Mouse (Mus musculus): Measurements from ENCODE around the gene Bahd1.

The Bahd1 gene

GRCm38 (mm10) chr2:118899981-118900825 lies at the start of gene Bahd1:
Bahd1 (plus strand) TSS chr2:118900377.
- DNase-seq (ENCODE audit: low spot score): peak; percentile 70

GRCm38 (mm10) chr2:118851756-118852155 lies 48.4 kb upstream of the Bahd1 start:
- DNase-seq (ENCODE audit: low spot score): no peak

GRCm38 (mm10) chr2:118861454-118862339 lies 38.5 kb upstream of the Bahd1 start, which contains the start of gene Ivd:
Ivd (plus strand) TSS chr2:118861954.
- peak; percentile 95 for DNase-seq (ENCODE audit: low spot score)

- no peak for DNase-seq (ENCODE audit: low spot score)
These were observed 37.9 kb upstream of the Bahd1 start for GRCm38 (mm10) chr2:118862340-118862675.

DNA sequence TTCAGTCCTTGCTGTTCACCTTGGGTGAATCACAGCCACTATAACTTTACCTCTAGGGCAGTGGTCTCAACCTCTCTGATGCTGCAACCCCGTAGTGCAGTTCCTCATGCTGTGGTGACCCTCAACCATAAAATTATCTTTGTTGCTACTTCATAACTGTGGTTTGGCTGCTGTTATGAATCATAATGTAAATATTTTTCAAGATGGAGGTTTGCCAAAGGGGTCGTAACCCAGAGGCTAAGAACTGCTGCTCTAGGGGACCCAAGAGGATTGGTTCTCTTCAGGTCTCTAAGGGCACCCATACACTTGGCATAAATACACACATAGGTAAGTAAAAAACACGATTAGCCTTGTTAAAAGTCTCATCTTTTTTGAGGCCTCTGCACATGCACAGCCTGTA lies 29.6 kb upstream of the Bahd1 start:
- no peak for DNase-seq (ENCODE audit: low spot score)

DNA sequence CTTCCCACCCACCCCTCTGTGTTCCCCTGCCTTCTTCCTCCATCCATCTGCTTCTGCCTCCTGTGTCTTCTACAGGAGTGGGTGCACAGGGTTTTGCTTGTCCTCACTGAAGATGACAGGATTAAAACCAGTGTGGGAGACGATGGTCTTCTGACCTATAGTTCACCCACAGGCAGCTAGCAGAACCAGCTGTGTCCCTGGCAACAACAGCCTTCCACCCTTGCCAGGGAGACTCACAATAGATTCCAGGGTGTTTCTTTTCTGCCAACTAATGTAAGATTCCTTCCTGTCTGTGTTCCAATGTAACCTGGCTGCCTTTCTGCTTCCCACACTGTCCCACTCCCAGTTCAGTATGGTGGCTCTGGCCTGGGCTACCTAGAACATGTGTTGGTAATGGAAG lies 29.1 kb upstream of the Bahd1 start:
- no peak for DNase-seq (ENCODE audit: low spot score)

DNA sequence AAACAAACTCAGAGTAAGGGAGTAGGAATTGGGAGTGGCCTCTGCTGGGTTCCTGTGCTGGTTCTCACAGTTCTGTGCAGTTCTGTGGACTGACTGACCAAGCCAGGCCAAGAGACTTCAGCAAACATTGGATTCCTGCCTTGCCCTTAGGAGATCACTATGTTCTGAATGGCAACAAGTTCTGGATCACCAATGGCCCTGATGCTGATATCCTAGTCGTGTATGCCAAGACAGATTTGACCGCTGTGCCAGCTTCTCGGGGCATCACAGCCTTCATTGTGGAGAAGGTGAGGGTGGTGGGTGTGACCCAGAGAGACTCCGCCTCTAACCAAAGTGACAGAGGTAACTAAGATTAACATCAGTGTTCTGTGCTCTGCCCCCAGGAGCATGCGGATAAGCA lies 27.2 kb upstream of the Bahd1 start:
- DNase-seq (ENCODE audit: low spot score): no peak

- no peak for DNase-seq (ENCODE audit: low spot score)
These were observed 26.2 kb upstream of the Bahd1 start for GRCm38 (mm10) chr2:118873890-118874430.

DNA sequence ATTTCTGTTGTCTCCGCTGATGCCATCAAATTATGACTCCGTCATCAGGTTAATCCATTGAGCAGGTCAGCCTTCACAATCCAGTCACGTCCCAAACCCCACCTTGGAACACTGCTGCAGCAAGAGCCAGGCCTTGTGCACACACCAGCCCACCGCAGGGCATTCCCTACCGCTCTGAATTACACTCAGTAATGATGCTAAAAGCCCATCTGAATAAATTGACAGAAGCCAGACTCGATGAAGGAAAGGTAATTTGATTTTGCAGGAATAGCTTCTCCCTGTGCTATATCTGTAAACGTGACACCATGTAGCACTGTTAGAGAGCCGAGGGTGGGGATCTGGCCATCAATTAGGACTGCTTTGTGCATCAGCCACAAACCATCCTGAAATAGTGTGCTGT lies 24.9 kb upstream of the Bahd1 start:
- DNase-seq (ENCODE audit: low spot score): no peak

- no peak for DNase-seq (ENCODE audit: low spot score)
These were observed 23.7 kb upstream of the Bahd1 start for GRCm38 (mm10) chr2:118876453-118876852.

DNA sequence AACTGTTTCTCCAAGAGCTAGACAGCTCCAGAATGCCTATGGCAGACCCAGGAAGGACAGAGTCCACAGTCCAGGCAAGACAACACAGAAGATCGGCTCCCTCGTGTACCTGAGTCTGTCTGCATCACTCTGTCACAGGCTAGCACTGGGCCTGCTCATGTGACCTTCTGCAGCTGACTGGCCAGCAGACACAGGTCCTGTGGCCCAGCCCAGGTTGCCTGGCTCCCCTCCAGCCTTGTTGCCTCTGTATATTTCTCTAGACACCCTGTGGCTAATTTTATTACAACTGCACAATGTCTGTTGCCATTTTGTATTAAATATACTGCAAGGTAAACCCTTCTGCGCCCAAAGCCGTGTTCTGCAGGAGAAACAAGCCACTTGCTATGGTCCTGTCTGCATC lies 19.2 kb upstream of the Bahd1 start:
- peak; percentile 67 for DNase-seq (ENCODE audit: low spot score)

- no peak for DNase-seq (ENCODE audit: low spot score)
These were observed 18.2 kb upstream of the Bahd1 start for GRCm38 (mm10) chr2:118881956-118882355.

- peak; percentile 87 for DNase-seq (ENCODE audit: low spot score)
These were observed 17.1 kb upstream of the Bahd1 start for GRCm38 (mm10) chr2:118882840-118883679.

- DNase-seq (ENCODE audit: low spot score): no peak
These were observed 12.7 kb upstream of the Bahd1 start for GRCm38 (mm10) chr2:118887440-118887839.

DNA sequence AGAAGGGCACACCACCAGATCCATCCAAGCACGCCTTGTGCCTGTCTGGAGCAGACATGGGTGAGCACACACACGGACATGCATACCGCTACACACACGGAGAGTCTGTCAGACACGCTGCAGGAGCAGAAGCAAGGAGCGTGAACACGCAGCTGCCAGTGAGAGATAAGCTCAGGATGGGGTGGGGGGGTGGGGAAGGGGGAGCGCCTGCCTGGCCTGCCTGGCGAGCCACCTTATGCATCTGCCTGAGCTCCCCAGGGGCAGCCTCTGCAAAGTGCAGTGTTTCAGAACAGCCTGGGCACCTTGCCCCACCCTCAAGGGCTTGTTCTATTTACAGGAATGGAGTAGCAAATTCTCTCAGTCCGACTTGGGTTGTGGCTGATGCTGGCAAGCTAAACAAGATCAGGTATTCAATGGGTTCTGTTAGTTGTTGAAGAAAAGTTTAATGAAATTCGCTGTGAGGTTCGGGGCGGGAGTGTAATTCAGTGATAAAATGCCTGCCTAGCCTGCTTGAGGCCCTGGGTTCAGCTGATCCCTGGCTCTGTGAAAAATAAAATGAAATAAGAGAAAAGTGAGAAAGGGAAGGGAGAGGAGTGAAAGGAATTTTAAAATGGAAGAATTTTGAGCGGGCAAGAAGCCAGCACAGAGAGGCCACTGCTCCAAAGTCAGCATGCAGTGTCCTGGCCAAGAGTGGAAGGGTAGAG lies 12.2 kb upstream of the Bahd1 start:
- peak; percentile 57 for DNase-seq (ENCODE audit: low spot score)

DNA sequence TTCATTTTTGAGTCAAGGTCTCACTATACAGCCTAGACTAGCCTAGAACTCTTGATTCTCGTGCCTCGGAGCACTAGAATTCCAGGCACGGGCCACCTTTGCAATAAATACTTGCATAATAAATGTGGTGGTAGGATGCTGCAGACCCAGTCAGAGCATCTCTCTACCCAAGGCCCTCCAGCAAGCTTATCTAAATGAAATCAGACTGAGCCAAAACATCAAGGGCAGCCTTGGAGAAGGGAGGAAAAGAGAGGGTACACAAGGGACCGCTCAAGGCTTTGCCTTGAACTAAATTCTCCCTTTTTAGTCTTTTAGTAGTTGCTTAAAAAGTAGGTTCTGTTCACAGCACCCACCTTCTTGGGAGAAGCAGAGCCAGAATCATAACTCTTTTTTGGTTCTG lies 9.0 kb upstream of the Bahd1 start:
- DNase-seq (ENCODE audit: low spot score): no peak

- DNase-seq (ENCODE audit: low spot score): peak; percentile 89
These were observed 3.9 kb upstream of the Bahd1 start for GRCm38 (mm10) chr2:118895990-118896913.

GRCm38 (mm10) chr2:118896914-118897291 lies 3.3 kb upstream of the Bahd1 start:
- DNase-seq (ENCODE audit: low spot score): no peak

DNA sequence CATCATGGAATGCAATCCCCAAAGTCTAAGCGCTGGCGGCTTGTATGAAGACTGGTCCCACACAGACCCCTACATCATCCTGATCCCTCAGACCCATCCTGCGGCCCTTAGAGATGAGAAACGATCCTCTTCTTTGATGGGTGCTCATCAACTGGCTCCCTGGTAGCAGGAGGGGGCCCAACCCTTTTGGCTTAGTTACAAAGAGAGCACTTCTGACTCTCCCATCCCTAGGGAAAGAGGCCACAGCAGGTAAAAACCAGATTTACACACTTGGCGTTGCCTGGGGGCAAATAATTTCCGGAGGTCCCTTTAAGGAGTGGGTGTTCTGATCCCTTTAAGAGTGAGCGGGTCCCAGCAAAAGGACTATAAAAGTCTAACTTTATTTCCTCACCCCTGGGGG lies 2.8 kb upstream of the Bahd1 start:
- DNase-seq (ENCODE audit: low spot score): no peak

- DNase-seq (ENCODE audit: low spot score): no peak
These were observed 2.4 kb upstream of the Bahd1 start for GRCm38 (mm10) chr2:118897808-118898207.
